Mouse (Mus musculus) layer of hippocampus, adult 8-10 months (tissue): ENCODE data around the gene Myh9. TPM values are rescaled to one million over a fixed set of nuclear protein-coding genes. Genes with fewer than 3 reads are reported as not detected.

Experiments used
- DNase-seq, 2 experiments: peaks; one replicate each; pipeline ENCODE4 v3.0.0; 2022; ENCODE audit warnings: low spot score in 2 of 2
- total RNA-seq, 4 experiments: library from RNA; stranded (reverse); gene quantifications; 2 replicates each; pipeline ENCODE4 v1.2.4; 2022

Gene Myh9
- 100 to 1,000 TPM in 3 of 4 experiments, 10 to 100 TPM in 1; 89.0 to 116 (median 104) TPM for total RNA-seq

DNA sequence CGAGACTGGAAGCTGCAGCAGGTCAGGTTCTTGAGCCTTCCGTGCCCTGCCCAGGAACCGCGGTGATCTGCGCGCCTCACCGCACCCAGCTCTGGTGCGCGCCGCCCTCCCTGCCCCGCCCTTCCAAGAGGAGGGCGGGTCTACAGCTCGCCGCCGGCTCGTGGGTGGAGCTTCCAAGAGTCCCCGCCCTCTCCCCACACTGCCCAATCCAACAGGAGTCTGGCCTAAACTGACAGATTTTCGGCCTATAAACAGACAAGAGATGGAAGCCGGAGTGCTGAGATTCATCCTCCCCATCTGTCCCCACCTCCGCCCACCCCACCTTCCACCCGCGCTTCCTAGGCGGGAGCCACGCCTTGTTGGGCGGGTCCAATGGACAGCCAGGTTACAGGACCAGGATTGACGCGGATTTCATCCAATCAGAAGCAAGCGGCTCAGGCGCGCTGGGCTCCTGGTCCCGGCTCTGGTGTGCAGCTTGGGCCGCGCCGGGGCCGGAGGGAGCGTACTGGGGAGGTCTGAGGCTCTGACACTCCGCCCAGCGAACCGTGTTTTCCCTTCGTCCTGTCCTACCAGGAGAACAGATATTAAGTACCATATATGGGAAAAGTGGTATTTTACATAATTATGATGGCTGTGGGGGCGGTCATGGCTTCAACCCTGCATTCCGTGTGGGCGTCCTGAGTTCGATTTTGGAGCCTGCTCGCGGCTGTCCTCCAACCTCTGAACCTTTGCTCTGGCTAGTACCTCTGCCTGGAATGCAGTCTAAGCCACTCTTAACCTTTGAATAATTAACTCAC, at the start of gene Myh9:
TSS of gene Myh9 (minus strand) at position 129 of the 797 bp plus-strand sequence.
- DNase-seq, result peak; percentile 99

DNA sequence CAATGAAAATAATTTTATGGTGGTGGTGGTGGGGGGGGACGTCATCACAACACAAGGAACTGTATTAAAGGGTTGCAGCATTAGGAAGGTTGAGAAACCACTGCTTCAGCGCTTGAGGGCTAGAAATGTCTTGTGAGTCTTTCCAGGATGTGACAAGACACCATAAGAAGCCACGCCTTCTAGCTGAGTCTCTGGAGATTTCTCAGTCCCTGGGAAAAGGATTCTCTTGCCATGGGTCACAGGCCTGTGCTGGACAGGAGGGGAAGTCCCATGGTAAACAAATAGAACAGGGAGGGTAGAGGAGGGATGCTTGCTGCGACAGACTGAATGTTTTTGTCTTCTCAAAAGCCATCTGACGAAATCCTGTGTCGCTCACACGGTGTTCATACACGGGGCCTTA, 49.8 kb upstream of the Myh9 start:
- DNase-seq, result no peak

DNA sequence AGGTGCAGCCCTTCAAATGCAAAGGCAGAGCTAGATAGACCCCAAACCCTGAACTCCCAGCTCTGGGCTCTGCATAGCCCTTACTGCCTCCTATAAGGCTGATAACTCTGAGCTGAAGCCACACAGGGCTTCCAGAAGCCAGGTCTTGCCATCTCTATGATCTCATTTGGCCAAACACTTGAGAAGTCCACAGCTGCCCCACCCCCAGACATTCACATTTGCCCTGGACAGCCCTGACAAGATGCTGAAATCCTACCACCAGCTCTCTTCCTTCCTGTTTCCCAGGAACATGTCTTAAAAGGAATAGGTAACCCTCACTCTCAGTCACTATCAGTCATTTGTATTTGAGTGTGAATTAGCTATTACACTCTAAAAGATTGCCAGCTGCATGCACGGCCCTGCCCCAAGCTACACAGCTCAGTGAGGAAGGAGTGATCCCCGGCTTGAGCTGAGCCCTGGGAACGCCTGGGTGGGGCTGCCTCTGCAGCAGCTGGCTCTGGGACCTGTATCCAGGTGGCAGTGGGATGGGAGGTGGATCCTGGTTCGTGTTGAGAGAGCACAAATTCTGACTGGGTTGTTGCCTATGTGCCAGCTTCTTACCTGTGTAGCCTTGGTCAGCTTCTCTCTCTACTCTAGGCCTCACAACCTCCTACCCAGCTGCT, 47.9 kb upstream of the Myh9 start:
- DNase-seq, result no peak

DNA sequence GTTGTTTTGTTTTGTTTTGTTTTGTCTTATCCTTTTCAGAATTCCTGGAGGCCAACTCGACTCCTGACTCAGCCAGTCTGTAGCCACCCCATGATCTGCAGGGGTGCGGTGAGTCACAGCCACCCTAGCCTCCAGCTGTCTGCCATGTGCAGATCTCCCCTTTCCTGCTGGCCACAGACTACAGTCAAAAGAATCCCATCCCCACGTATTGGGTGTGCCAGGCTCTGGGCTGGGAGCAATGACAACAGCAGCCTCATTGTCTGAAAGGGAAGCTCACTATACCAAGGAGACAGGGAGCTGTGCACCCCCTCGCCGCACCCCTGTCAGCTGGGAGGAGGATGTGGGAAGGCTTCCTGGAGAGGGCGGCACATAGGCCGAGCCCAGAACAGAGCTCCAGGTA, 46.3 kb upstream of the Myh9 start:
- no peak for DNase-seq

DNA sequence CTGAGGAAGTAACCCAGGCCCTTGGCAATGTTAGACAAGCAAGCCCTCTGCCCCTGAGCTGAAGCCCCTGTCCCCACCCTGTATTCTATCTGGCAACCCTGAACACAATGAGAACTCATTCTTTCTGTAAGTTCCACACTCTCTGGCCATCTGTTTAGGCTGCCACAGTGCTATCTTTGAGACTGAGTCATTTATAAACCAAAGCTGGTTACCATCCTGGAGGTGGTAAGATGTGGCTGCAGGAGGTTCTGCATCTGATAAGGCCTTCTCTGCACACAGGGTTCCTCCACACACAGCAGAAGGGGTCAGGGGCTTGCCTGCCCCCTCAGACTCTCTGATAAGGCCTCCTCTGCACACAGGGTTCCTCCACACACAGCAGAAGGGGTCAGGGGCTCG, 45.1 kb upstream of the Myh9 start:
- DNase-seq, result peak in 1 of 2 experiments; percentile 20

DNA sequence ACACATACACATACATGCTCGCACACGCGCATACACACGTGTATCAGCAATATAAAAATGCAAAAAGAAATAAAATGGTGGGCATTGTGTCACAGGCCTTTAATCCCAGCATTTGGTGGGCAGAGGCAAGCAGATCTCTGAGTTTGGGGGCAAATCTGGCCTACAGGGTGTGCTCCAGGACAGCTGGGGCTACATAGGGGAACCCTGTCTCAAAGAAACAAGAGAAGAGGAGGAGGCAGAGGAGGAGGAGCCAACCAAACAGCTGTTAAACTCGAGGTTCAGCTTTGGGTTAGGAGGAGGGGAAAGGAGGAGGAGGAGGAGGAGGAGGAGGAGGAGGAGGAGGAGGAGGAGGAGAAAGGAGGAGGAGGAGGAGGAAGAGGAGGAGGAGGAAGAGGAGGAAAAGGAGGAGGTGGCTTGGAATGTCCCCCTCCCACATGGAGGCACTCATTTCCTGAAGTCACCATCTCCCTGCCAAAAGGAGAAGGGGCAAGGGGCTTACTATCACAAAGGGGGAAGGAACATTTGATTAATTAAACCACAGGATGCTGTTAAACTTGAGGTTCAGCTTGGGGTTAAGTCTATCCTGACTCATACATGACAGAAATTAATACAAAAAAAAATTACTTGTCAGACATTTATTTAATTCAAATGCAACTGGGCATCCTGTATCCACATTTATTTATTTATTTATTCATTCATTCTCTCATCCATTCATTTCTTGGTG, 44.6 kb upstream of the Myh9 start:
- DNase-seq, result no peak

DNA sequence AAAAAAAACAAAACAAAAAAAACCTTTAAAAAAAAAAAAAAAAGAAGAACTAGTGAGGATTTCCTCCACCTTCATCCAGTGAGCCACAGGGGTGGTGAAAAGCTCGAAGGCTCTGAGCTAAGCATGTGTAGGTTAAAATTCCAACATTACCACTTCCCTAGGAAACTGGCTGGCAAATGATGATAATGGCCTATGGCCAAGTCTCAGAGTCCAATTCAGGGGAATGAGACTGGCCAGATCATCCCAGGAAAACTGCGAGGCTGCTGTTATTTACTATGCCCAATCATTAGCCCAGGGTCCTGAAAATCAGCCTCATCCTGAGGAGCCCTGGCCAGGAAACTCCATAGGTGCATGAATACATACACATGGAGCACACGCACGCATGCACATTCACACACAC, 44.0 kb upstream of the Myh9 start:
- no peak for DNase-seq

DNA sequence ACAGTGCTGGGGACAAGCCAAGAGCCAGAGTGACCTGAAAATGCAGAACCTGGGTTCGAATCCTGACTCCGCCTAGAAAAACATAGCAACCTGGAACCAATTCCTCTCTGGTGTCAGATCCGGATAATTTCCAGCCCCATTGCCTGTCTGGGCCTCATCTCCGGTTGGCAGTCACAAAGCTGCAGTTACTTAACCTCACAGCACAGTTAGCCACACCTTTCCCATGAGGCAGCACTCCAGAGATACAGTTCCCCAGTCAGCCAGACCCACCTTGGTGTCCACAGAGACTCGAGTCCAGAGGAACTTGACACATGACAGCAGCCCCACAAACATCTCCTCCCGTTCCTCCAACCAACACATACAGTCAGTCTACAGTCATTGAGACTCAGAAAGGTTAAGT, 43.2 kb upstream of the Myh9 start:
- no peak for DNase-seq

DNA sequence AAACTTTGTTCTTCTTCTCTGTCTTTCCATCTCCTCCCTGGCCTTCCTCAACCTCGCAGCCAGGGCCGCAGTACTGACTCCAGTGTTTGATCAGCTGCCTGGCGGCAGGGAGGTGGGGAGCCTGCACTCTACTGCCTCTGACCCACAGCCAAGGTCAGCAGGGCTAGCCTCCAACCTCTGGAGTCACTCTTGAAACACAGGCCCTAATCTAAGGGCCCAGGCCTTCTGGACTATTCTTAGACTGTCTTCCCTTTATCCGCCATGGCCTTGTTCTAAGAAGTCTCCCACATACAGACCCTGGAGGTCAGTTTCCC, 41.7 kb upstream of the Myh9 start:
- DNase-seq, result no peak

DNA sequence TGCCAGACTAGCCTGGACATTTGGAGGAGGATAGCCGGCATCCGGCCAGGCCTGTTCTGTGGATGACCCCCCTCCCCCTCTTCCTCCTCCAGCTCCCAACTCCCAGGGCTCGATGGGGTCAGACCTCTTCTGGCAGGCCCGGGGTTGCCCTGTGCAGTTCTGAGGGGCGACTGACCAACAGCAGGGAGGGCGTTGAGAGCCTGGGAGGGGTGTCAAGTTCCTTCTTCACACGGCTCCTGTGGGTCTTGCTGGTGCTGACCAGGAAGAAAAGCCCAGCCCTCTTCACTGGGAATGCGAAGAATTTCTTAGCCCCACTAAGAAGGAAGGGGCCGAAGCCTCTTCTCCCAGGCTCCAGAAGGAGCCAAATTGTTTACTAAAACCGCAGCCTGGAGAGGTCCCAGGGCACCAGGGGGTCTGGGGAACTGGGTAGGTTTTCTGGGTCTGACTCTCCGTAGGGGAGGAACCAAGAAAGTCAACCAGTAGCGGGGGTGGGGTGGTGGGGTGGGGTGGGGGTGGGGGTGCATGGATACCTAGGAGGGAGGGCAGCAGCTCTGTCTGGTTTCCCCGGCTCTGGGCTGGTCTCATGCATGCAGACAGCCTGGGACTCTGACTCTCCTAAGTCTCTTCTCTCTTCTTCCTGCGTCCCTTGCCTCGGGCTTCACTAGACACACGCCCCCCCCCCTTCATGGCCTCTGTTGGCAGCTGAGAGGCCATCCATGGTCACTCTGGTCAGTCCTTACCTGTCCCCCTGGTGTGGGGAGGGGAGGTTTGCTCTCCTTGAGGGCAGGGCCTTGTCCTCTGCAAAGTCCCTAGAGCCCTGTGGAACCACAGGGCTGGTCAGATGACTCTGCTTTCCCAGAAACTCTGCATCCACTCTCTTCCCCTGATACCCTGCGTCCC, 41.1 kb upstream of the Myh9 start:
- no peak for DNase-seq

DNA sequence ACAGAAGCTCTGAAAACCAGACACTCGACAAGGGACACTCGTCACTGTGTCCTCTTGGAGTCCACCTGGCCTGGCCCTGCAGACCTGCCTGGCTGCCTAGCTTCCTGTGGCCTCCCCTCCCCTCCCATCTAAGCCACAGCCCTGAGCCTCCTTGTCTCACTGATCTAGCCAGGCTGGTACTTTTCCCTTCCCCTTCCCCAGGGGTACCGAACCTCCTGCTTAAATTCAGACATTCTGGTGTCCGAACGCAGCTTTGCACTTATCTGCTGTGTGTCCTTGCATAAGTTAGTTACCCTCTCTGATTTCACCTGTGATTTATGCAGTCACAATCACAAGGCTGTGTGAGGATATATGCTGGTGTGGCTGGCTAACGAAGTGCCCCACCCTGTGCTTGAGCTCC, 40.3 kb upstream of the Myh9 start:
- DNase-seq, result no peak

DNA sequence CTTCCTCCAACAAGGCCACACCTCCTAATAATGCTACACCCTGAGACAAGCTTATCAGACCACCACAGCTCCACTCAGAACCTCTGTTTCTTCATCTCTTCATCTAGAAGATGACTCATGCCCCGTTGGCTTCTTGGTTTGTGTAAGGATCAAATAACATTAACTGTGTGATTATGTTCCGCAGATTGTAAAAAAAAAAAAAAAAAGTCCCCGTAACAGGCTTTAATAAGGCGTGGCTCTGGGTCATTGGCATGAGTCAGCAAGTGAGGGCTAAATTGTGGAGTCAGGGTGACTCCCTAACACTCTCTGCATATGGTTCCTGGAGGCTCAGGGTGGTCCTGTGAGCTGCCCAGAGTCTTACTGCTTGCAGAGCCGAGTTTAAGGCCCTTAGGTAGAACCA, 39.7 kb upstream of the Myh9 start:
- no peak for DNase-seq

DNA sequence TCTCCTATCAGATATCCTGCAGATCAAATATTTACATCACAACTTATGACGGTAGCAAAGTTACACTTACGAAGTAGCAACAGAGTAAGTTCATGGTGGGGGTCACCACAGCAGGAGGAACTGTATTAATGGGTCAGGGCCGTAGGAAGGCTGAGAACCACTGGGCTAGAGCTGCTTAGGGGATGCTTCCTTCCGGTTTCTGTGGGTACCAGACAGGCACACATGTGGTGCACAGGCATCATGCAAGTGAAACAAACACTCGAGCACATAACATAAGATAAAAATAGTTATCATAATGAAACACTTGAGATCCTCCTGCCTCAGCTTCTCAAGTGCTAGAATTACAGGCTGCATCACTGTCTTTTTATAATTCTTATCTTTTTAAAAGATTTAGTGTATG, 38.8 kb upstream of the Myh9 start:
- no peak for DNase-seq

DNA sequence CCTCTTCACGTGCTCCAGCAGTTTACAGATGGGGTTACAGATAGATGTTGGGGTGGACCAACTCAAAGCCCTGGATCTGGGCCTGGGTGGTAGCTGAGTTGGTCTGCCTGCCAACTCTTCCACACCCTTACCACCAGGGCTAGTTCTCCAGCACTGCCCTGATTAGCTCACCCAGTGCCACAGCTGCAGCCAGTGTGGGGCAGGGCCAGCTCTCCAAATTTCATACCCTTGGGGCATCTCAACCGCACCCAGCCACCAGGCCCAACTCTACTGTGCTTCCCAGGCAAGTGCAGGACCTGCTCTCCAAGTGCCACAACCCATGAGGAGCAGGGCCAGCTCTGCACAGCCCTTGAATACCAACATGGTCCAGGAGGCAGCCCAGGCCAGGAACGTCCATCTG, 37.8 kb upstream of the Myh9 start:
- DNase-seq, result no peak

DNA sequence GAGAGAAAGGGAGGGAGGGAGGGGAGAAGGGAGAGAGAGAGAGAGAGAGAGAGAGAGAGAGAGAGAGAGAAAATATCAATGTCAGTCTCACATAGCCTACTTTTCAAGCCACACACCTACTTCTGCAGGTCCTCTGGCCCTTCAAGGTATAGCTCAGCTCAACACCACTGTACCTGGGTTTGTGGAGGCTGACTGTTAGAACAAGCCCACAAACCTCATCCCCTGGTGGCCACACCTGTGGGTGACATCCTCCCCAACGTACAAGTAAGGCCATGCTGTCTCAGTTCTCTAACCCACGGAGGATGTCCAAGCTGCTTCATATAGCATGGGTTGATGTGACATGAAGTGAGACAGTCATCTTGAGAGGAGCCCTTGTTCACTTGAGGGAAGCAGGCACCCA, 35.2 kb upstream of the Myh9 start:
- DNase-seq, result no peak

DNA sequence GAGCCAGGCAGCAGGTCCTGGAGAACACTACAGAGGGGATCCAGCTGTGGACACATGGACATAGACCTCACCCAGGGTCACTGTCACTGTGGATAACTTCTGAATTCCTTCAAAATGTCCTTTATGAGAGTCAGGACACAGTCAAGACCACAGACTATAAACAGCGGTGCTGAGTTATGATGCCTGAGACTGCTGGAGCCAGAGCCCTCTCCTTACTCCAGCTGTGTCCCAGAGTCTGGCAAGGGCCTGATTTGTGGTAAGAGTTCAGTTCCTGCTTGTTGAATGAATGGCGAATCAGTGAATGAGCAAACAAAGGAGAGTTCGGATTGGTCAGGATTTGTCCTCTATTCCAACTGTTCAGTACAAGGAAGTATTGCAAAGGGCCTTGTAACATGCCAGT, 34.7 kb upstream of the Myh9 start:
- no peak for DNase-seq

DNA sequence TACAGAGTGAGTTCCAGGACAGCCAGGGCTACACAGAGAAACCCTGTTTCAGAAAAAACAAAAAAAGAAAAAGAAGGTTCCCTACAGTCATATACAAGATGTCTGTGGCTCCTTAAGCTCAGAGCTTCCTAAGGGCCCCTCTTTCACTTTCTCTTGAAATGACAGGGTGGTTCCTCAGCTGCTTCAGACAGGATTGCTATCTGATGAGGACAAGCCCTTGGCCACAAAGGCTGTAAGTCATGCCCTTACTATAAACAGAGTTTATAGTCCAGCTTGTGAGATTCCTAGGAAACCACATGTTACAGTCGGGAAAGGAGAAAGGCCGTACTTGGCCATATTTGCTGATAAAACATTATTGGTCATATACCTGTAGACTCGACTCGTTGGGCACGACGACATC, 34.0 kb upstream of the Myh9 start:
- no peak for DNase-seq

DNA sequence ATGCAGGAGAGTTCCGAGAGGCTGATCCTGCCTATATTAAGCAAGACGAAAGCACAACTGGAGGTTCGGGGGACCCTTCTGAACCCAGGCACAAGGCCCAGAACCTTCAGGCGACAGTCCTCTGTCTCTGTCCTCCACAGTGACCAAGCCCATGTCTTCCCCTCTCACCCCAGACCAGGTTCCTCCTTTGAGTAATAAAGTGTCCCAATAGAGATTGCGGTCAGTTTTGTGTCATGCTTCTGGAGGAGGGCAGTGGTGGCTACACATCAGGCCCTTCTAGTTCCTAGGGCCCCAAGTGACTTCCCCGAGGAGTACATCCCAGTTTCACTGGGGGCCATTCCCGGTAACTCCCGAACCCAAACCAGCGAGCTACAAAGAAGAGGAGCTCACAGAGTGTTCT, 32.8 kb upstream of the Myh9 start:
- DNase-seq, result no peak

DNA sequence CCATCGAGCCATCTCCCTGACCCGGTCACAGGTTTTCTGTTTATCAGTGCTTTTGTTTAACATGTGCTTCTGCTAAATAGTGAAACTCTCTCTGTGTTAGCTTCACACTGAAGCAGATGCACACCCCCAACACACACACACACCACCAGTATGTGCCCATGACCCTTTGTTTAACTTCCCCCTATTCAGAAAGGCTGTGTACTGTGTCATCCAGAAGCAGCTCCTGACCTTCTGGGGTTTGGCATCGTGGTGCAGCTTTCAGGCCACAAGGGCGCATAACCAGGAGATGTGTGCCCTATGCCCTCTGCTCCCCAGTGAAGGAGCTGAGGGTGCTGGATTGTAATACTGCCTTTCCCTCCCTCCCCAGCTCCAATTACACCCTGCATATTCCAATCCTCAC, 32.3 kb upstream of the Myh9 start:
- DNase-seq, result no peak

DNA sequence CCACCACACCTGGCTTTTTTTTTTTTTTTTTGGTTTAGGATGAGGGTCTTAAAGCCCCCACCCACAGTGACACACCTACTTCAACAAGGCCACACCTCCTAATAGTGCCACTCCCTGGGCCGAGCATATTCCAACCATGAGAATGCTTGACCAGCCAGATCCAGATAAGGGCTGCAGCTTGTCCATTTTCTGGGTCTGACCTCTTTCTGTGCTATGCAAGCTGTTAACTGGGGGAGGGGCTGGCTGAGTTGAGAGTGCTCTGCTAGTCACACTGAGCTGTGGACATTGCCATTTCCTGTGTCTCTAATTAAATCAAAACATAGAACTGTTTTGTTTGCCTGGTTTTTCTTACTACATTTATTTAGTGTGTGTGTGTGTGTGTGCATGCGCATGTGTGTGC, 31.6 kb upstream of the Myh9 start:
- no peak for DNase-seq

DNA sequence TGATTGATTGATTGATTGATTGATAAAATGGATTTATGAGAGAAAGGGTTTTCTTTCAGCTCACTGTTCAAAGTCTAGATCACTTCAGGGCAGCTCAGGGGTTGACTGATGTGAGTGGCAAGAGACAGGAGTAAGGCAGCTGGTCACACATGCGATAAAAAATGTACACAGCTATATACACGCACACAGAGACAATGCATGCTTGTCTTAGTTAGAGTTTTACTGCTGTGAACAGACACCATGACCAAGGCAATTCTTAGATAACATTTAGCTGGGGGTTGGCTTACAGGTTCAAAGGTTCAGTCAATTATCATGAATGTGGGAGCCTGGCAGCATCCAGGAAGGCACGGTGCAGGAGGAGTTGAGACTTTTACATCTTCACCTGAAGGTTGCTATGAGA, 31.0 kb upstream of the Myh9 start:
- no peak for DNase-seq

DNA sequence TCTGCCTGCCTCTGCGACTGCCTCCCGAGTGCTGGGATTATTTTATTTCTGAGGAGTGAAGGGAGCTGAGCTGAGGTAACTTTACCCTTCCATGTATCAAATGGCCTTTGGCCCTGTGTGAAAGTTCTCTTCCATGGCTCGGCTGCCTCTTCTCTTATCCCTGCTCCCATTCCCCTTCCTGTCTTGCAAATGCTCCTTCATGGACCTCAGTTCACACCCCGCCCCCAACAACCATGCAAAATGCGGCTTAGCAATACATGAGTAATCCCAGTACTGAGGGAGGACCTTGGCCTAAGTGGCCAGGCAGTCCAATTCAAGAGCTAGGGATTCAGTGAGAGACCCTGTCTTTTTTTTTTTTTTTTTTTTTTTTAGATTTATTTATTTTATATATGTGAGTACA, 26.4 kb upstream of the Myh9 start:
- DNase-seq, result no peak
